Mouse (Mus musculus) Patski (cell line): Measurements from ENCODE around the gene Trim23. TPM values are rescaled to one million over a fixed set of nuclear protein-coding genes. Genes with fewer than 3 reads are reported as not detected.

Experiments used
- ATAC-seq: fragments of 100-300 bp; one replicate; pipeline ENCODE4 v1.8.0; 2021
- CTCF ChIA-PET: fragments of 350-600 bp; sonication (Branson Sonifier 250); formaldehyde crosslinking; loops from one replicate; lab custom pipeline; 2022; ENCODE audit warnings: inconsistent platforms; lab: Charles Lee
- POLR2A ChIA-PET: fragments of 350-600 bp; sonication (Branson Sonifier 250); formaldehyde crosslinking; loops from one replicate; lab custom pipeline; 2022; ENCODE audit warnings: antibody characterized with exemption, inconsistent platforms; lab: Charles Lee
- DNase-seq: peaks from one replicate; pipeline ENCODE4 v3.0.0-alpha.2; 2011; ENCODE audit warnings: low read depth, low spot score
- H3K27me3 ChIP-seq: fragments of 371-371 bp; one replicate; pipeline ENCODE4 v1.5.1; 2021
- CTCF ChIP-seq: fragments of 100-300 bp; IDR thresholded peaks from one replicate; pipeline ENCODE4 v1.5.1; 2021
- in situ Hi-C: fragments of 300-500 bp; cut with MboI; formaldehyde crosslinking; loops from 3 replicates; pipeline ENCODE4 v1.11.1; 2018; ENCODE audit warnings: low pct_unique_long_range_greater_than_20kb, mixed read lengths
- polyA plus RNA-seq: library from polyadenylated mRNA; unstranded; gene quantifications from one replicate; pipeline ENCODE4 v1.2.3, GENCODE M21; 2021

The Trim23 gene
- polyA plus RNA-seq: 24.5 TPM

DNA sequence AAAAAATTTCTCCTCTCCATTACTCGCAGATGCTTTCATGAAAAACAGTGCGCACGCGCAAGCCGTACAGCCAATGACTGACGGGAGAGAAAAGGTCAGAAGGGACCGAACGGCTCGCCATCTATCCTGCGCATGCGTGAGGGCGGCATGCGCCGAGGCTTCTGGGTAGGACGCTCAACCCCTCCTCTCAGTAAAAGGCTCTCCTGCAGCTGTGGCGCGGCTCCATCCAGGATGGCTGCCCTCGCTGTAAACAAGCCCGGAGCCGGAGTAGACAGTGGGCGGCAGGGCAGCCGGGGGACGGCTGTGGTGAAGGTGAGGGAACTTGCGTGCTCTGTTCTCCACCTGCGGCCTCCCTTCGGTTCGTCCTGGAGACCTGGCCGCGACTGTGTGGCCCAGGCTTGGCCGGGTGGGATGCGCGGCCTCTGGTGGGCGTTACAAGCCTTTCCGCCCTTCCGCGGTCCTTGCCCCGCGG lies at the start of gene Trim23:
Gene Trim23, plus strand, starts transcription at position 148 of the 472 bp plus-strand sequence.
- ATAC-seq (peak; percentile 95), DNase-seq (peak; percentile 95)
- no peaks in the 10 kb centered on the region for H3K27me3 ChIP-seq
- POLR2A ChIA-PET: no interaction called here
- in situ Hi-C loops: no loop called here
- CTCF ChIA-PET: interaction anchor here (1.2 kb wide), 2 partner anchors 10 to 12 kb away, joined by 3 read pairs; no protein-coding TSS in a partner anchor
- TF ChIP-seq CTCF: no peak

- in situ Hi-C loops: no loop called here
- no peak for TF ChIP-seq CTCF
- ATAC-seq (no peak), DNase-seq (no peak)
- no peaks in the 10 kb centered on the region for H3K27me3 ChIP-seq
- ChIA-PET CTCF (interaction anchor here (1.8 kb wide), 1 partner anchor 12 kb away, joined by 5 read pairs; no protein-coding TSS in a partner anchor), POLR2A (no interaction called here)
Measured at GRCm38 (mm10) chr13:104132561-104132960, 46.0 kb upstream of the Trim23 start.

DNA sequence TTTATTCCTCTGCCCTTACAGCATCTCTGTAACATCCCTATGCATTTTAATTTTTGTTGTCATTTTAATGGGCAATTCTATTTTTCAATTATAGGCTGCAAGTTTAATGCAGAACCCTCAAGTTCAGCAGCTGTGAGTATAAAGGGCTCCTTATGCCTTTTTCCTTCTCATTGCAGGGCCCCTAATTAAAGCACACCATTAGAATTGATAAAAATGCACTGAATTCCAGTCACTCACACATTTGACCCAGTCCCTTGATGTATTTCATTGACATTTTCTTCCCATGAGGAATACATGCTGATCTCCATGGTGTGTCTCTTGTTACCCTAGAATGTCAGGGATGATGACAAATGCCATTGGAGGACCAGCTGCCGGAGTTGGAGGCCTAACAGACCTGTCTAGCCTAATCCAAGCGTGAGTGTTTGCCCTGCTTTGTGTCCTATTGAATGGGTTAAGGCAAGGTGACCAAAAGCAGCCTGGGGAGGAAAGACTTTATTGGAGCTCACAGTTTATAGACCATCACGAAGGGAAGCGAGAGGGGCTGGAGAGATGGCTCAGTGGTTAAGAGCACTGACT lies 44.0 kb upstream of the Trim23 start:
- ChIA-PET POLR2A (interaction anchor here (1.4 kb wide), 1 partner anchor 20 kb away, joined by 5 read pairs; no protein-coding TSS in a partner anchor), CTCF (no interaction called here)
- no peak for DNase-seq
- no peak for ATAC-seq
- no peak for TF ChIP-seq CTCF
- H3K27me3 ChIP-seq: no peaks in the 10 kb centered on the region
- in situ Hi-C loops: no loop called here

GRCm38 (mm10) chr13:104139369-104140209 lies 39.0 kb upstream of the Trim23 start:
- peak; percentile 91 for TF ChIP-seq CTCF
- H3K27me3 ChIP-seq: no peaks in the 10 kb centered on the region
- in situ Hi-C loops: no loop called here
- ChIA-PET CTCF (interaction anchor here (0.6 to 2.0 kb wide), 9 partner anchors 10 to 85 kb away, joined by 3 to 6 read pairs (median 3); no protein-coding TSS in a partner anchor), POLR2A (interaction anchor here (0.6 kb wide), 1 partner anchor 88 kb away, joined by 7 read pairs; no protein-coding TSS in a partner anchor)
- DNase-seq (peak; percentile 19), ATAC-seq (peak; percentile 60)

DNA sequence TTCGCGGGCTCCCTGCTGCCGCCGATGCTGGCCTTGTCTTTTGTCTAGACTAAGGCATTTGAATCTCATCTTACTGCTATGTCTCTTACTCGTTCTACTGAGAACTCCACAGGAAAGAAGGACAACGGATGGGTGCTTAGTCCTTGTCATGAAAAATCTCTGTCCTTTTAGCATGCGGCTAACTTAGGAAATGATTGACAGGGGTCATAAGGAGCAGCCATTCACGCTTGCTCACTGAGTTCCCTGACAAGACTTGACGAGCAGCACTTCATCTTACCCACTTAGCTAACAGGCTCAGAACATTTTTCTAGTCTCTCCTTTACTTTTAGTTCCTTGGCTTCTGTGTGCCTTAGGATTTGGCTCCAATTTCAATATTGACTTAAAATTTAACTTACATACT lies 33.7 kb upstream of the Trim23 start:
- DNase-seq (no peak), ATAC-seq (no peak)
- CTCF ChIA-PET: interaction anchor here (1.6 kb wide), 1 partner anchor 13 kb away, joined by 4 read pairs; no protein-coding TSS in a partner anchor
- H3K27me3 ChIP-seq: no peaks in the 10 kb centered on the region
- no peak for TF ChIP-seq CTCF
- in situ Hi-C loops: no loop called here
- POLR2A ChIA-PET: no interaction called here

DNA sequence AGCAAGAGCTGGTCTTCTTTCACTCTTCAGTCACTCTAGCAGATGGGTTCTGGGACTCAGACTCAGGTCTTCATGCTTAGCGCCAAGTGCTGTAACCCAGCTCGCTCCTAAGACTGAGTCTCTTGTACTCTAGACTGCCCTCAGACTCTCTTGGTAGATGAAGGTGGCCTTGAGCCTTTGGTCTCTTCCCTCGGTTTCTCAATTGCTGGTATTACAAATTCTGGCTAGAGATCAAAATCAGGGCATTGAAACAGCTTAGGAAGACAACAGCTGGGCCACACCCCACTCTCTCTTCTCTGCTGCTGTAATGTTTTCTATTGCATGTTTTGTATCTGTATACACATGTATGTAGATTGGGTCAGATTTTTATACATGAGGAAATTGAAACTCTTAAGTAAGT lies 33.0 kb upstream of the Trim23 start:
- DNase-seq (no peak), ATAC-seq (no peak)
- POLR2A ChIA-PET: no interaction called here
- no peak for TF ChIP-seq CTCF
- CTCF ChIA-PET: interaction anchor here (1.6 kb wide), 1 partner anchor 14 kb away, joined by 4 read pairs; no protein-coding TSS in a partner anchor
- in situ Hi-C loops: no loop called here
- no peaks in the 10 kb centered on the region for H3K27me3 ChIP-seq

DNA sequence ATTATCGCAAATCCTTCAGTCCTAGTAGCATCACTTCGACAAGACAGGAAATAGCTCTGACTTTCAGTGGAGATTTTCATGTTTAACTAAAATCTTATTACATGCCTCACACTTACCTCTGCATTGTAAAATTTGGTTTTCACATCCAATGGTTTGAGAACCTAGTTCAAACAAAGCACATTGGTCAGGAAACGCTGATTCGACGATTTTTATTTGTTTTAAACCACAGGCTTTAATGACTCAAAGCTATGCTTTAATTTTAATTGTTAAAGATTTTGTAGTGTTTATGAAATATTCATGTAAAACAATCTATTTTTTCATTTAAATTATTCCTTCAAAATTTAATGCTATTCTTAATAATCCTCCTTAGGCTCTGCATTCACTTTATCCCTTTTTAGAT lies 24.4 kb upstream of the Trim23 start:
- H3K27me3 ChIP-seq: no peaks in the 10 kb centered on the region
- ChIA-PET CTCF (interaction anchor here (1.0 kb wide), 1 partner anchor 14 kb away, joined by 3 read pairs; no protein-coding TSS in a partner anchor), POLR2A (interaction anchor here (1.0 kb wide), 1 partner anchor 19 kb away, joined by 5 read pairs; no protein-coding TSS in a partner anchor)
- ATAC-seq: no peak
- no peak for DNase-seq
- in situ Hi-C loops: no loop called here
- no peak for TF ChIP-seq CTCF

- ATAC-seq (no peak), DNase-seq (no peak)
- in situ Hi-C loops: no loop called here
- CTCF ChIA-PET: no interaction called here
- H3K27me3 ChIP-seq: no peaks in the 10 kb centered on the region
- POLR2A ChIA-PET: no interaction called here
- TF ChIP-seq CTCF: no peak
Measured at GRCm38 (mm10) chr13:104155106-104155505, 23.5 kb upstream of the Trim23 start.

- ATAC-seq (peak; percentile 26), DNase-seq (peak; percentile 31)
- ChIA-PET CTCF (no interaction called here), POLR2A (no interaction called here)
- in situ Hi-C loops: no loop called here
- no peaks in the 10 kb centered on the region for H3K27me3 ChIP-seq
- no peak for TF ChIP-seq CTCF
Measured at GRCm38 (mm10) chr13:104155686-104156085, 22.9 kb upstream of the Trim23 start.

- ATAC-seq (no peak), DNase-seq (no peak)
- TF ChIP-seq CTCF: no peak
- ChIA-PET POLR2A (no interaction called here), CTCF (interaction anchor here (1.2 kb wide), 1 partner anchor 19 kb away, joined by 3 read pairs; no protein-coding TSS in a partner anchor)
- no peaks in the 10 kb centered on the region for H3K27me3 ChIP-seq
- in situ Hi-C loops: no loop called here
Measured at GRCm38 (mm10) chr13:104171711-104172110, 6.9 kb upstream of the Trim23 start.
